Mouse (Mus musculus) gastrocnemius, adult 18-20 months (tissue): ENCODE results near the gene Uqcr10. TPM values are rescaled to one million over a fixed set of nuclear protein-coding genes. Genes with fewer than 3 reads are reported as not detected.

ENCODE experiments used
- DNase-seq: peaks from one replicate; pipeline ENCODE4 v3.0.0; 2021; ENCODE audit warnings: low spot score
- long read RNA-seq, 2 experiments: library from polyadenylated mRNA; stranded (forward); transcript quantifications; one replicate each; pipeline ENCODE4 v2.0.0; 2021
- total RNA-seq, 2 experiments: library from RNA; stranded (reverse); gene quantifications; 2 replicates each; pipeline ENCODE4 v1.2.3; 2021

The Uqcr10 gene
- total RNA-seq = 1,000 to 10,000 TPM in 1 of 2 experiments, 100 to 1,000 TPM in 1; 977 to 1,022 TPM
- long read RNA-seq, experiment 1, transcript Uqcr10-203 (3 exons, 510 nt) = minor isoform, 24 of 635 reads
- long read RNA-seq, experiment 1, transcript Uqcr10-201 (2 exons, 434 nt) = major isoform, 590 of 635 reads
- long read RNA-seq, experiment 1, partial matches to known transcripts = 19 of 635 reads
- long read RNA-seq, experiment 1, other reads (novel, unspliced or antisense) = 2 of 635 reads
- long read RNA-seq, experiment 2, transcript Uqcr10-201 (2 exons, 434 nt) = major isoform, 400 of 441 reads
- long read RNA-seq, experiment 2, transcript Uqcr10-203 (3 exons, 510 nt) = minor isoform, 21 of 441 reads
- long read RNA-seq, experiment 2, partial matches to known transcripts = 0 of 441 reads
- long read RNA-seq, experiment 2, other reads (novel, unspliced or antisense) = 18 of 441 reads

DNA sequence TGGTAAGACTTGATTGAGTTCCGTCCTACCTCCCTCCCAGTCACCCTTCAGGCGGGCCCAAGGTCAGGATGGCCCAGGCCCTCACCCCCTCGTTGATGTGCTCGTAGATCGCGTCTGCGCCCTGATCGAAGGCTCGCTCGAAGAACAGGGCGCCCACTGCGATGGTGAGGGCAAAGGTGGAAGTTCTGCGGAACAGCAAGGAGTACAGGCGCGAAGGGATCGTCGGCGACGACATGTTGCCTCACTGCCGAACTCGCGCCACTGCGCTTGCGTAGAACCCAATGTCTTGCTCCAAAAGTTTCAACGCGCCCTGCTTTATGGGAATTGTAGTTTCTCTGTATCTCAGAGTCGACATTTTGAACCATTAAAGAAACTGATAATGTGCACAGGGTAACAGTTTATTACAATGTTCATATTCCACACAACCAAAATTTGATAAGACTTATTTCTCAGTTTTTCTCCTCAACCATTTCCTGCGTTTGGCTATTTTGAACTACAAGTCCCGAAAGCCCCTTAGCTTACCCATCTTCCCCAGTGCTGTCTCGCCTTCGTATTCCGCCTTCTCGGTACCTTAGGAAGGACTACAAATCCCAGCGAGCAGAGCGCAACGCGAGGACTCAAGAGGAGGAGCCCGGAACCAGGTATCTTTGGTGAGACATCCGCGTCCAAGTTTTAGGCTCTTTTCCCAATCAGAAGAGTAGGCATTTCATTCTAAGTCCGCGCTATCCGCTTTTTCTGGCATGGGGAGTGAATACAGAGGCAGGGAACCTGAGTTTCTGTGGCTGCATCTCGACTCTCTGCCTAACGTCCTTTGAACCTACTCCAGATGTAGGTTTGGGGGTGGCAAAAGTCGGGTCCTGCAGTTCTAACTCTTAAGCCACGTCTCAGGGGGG lies at the start of gene Uqcr10, which contains the start of gene Zmat5:
Uqcr10 (minus strand) TSS at position 271 of the 893 bp plus-strand sequence.
Zmat5 (plus strand) TSS at position 607 of the 893 bp plus-strand sequence.
- DNase-seq = peak; percentile 92

DNA sequence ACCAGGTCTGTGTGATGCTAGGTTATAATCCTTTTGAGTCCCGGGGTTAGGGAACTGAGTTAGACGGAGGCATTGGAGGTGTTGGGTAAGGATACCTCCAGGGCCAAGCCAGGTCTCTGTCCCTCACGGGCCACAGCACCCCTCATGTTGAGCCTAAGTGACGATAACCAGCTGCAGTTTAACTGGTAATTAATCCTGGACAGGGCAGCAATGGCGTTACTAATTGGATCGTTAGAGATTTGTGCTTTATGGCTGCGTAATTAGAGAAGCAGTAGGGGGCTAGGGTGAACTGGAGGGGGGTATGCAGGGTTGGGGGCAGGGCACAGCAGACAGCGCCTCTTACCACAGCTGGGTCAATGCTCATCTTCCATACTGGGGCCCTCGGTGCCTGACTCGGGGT lies 48.7 kb upstream of the Uqcr10 start:
- no peak for DNase-seq

DNA sequence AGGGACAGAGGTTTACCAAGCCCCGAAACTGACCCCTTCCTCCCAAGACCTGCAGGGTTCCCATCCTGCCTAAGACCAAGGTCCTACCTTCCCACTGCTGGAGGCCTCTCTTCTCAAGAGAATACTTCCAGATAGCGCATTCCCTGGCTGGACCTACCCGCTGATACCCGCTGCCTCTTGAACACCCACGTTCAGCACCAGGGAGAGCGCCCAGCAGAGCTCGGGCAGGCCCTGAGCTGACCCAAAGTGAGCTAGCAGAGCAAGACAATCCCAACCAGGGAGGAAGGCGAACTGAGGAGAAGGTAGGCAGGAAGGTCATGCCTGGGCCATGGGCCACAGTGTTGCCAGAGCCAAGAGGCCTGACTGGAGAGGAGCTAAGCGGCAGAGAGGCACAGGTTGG lies 46.1 kb upstream of the Uqcr10 start:
- DNase-seq = peak; percentile 42

DNA sequence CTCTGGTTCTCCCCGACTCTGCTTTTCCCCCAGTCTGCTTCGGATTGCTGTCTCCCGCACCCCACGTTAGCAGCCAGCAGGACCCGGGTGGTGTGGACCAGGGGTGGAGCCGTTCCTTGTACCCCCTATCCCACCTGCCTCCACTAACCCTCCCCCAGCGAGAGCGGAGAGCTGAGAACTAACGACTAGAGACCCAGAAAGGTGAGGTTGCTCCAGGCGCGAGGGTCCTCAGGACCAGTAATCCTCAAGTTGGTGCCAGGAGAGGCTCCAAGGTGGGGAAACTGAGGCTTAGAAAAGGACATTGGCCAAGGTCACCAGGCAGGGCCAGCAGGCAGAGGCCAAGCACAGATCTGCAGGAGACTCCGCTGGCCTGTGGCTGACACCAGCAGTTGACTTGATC lies 43.1 kb upstream of the Uqcr10 start:
- DNase-seq = no peak

DNA sequence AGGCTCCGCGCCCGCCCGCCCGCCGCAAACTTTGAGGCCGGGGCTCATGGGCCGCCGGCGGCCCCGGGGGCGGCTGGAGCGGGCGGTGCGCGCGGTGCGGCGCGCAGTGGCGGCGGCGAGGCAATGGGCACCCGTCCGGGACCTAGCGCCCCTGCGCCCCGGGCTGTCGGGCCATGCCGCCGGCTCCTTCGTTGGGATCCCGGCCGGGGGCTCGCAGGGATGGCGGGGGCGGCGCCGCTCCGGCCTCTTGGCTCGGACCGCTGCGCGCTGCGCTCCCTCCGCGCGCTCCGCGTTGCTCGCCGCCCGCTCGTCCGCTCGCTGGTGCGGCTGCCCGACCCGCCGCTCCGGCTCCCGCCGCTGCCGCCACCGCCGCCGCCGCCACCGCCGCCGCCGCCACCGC lies 42.6 kb upstream of the Uqcr10 start, which contains the start of gene Cabp7:
Cabp7 (minus strand) TSS at position 46 of the 400 bp plus-strand sequence.
- DNase-seq = no peak

DNA sequence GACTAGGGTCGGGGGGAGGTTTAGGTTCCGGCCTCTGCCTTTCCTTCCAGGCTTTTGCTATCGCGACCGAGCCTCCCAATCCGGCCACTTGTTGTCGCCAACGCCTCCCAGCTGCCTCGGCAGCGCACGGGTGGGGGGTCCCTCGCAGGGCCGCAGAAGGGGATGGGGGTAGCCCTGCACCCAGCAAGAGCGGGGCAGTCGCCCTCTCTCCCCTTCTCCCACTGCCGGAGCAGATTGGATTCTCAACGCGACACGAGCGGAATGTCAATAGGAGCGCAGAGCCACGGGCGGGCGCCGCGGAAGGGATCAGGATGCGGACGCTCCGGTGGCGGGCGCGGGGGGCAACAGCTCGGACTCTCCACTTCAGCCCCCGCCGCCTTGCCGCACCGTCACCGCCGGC lies 41.8 kb upstream of the Uqcr10 start:
- DNase-seq = no peak

DNA sequence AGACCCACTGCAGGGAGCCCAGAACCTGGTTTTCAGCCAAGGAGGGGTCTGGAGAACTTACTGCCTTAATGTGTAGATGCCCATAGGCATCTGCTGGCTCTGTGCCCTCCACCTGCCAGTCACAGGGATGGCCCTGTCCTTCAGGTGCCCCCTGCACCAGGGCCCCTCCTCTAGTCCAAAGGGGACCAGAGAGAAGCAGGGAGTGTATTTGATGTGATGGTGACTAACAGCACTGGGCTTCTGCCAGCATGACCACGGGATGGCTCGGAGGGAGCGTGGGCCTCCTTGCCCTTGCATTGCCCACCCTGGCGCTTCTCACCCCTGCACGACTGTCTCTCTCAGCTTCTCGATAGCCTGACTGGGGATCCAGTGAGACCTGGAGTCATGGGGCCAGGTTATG lies 40.5 kb upstream of the Uqcr10 start:
- DNase-seq = no peak

DNA sequence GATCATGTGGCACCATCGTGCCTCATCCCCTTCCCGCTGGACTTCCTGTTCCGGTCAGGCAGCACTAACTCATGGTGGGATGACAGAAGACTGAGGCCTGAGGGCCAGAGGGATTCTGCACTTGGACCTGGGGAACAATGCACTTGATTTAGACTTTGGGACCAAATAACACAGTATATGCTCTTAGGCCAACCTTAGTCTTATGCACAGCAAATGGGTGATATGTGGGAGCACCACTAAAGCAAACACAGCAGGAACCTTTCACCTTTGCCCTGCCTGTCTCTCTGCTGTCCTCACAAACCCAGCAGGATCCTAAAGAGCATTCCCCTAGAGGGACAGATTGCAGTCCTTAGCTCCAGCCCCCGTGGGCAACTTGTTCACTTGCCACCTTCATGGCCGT lies 36.6 kb upstream of the Uqcr10 start:
- DNase-seq = no peak

DNA sequence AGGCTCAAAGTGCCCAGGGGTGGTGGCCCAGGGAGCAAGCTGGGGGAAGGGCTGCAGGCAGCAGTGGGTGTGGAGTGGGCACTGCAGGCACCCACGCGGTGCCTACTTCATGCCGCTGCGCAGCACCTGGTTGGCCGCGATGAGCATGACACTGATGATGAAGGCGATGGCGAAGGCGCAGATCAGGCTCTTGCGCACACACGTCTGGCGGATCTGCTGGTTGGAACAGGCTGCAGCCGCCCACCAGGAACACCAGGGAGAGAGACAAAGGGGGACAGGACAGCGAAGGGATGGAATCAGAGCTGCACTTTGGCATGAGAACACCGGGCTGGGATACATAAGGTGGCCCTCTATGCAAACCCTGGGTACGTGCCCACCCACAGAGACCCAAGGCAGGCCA lies 34.6 kb upstream of the Uqcr10 start:
- no peak for DNase-seq

DNA sequence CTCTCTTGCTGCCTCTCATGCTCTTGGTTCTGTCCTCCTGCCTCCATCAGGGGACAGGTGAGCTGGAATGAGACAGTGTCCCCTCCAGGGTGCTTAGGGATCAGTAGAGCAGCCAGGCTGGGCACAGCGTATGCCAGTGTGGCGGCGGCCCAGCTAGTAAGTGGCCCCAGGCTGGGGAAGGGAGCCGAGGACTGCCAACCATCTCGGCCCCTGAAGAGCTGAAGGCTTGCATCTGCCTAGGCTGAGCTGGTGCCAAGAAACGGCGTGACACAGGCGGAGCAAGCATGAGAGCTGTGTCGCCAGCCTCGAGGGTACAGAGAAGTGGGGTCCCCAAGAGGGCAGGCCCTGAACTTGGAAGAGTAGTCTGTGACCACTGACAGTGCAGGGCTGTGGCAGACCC lies 33.5 kb upstream of the Uqcr10 start:
- no peak for DNase-seq

DNA sequence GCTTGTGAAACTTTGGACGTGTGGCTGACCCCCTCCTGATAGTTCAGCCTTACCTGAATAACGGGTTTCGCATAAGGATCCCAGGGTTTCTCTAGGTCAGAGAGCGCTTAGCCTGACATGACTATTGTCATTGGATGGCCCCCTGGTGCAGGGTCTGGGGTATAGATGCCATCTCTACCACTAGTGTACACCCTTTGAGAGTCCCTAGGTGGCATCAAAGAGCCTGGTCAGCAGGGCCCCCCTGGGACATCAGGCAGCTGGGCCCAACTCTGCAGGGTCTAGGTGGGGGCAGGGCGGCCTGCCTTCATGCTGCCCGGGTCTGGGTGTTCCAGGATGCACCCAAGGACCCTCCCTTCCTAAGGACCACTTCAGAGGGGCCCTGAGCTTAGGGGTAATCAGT lies 32.2 kb upstream of the Uqcr10 start:
- no peak for DNase-seq

DNA sequence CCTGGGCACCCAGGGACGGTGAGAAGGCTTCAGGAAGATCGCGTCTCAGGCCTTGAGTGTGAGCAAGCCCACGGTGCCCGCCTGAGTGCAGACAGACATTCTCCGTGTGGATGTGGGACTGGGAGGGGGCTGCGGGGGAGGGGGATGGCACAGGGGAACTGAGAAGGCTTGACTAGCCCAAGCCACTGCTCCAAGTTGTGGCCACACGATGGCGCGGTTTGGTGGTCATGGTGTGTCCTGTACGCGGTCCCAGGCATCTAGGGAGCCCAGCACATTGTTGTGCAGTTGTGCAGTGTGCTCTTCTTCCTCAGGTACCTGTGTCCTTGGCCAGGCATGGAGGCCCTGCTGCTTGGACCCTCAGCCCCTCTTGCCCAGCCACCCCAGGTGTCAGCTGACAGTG lies 30.0 kb upstream of the Uqcr10 start:
- no peak for DNase-seq

DNA sequence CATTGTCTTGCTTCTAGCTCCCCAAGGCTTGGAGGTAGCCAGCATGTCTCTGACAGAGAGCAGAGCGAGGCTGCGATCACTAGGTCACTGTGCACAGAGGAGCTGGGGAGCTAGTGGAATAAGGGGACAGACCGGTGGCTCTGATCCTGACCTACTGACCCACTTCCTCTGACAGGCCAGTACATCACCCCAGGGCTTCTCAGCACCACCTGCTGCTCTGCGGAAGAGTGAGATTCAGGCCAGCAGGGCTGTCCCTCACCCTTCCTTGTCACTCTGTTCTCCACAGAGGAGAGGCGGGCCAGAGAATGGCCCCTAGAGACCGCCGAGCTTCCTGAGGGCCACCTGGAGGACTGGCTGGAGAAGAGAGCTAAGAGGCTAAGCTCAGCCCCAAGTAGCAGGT lies 27.6 kb upstream of the Uqcr10 start:
- DNase-seq = no peak

DNA sequence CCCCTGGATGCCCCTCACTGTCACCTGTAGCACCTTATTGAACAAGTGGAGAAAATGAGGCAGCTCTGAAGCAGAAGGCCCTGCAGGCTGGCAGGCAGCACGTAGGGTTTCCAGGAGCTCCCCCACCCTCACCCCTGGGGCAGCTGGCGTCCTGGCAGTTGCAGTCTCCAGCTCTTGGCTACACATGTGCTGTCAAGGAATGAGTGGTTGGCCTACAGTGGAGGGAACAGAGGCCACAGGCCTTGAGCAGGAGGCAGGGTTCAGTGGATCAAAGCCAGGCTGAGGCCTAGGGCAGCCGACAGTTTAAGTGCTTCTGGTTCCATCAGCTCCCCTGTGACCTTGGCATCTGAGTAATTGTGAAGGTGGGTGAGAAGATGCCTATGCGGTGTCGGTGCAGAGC lies 26.8 kb upstream of the Uqcr10 start:
- DNase-seq = peak; percentile 10

DNA sequence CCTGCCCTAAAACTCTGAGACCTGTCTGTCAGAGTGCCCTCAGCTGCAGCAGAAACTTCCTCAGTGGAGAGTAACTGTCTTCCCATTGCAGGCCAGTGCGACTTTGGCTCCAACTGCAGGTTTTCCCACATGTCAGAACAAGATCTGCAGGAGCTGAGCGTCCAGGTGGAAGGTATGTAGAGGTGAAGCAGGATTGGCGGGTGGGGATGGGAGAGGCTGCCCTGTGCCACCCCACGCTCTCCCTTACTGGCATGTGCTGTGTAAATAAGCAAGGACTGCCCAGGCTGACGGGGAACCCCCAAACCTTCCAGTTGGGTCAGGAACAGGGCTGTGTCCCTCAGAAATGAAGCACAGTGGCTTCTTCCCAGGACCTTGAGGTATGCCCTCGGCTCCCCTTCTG lies 26.0 kb upstream of the Uqcr10 start:
- no peak for DNase-seq

DNA sequence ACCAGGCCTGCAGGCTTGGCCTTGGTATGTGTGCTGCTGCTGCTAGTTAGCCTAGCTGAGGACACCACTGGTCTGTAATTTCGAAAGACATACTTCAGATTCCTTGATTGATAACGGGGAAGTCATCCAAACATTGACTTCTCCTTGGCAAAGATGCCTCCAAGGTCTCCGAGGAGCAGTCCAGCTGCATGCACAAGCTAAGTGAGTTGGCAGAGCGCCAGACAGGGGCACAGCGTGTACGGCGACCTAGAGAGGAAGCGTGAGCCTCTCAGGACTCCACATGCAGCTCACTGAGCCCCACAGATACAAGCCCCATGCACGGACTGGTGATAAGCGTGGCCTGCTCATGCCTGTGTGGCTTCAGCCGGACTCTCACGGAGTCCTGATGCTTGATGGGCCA lies 25.5 kb upstream of the Uqcr10 start:
- DNase-seq = no peak

DNA sequence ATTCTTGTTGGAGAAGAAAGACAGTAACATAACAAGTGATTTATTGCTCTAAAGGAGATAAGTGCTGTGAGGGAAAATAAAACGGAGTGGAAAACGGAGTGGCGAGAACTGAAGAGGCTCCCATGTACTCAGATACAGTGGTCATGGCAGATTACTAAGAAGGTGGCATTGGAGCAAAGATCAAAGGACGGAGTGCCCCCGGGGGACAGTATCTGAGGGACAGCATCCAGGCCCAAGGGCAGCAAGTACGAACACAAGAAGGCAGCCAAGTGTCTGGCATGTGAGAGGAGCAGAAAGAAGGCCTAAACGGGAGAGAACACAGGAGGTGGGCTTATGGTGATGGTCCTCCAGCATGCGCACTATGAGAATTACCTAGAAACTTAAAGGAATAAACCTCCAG lies 17.6 kb upstream of the Uqcr10 start:
- no peak for DNase-seq

DNA sequence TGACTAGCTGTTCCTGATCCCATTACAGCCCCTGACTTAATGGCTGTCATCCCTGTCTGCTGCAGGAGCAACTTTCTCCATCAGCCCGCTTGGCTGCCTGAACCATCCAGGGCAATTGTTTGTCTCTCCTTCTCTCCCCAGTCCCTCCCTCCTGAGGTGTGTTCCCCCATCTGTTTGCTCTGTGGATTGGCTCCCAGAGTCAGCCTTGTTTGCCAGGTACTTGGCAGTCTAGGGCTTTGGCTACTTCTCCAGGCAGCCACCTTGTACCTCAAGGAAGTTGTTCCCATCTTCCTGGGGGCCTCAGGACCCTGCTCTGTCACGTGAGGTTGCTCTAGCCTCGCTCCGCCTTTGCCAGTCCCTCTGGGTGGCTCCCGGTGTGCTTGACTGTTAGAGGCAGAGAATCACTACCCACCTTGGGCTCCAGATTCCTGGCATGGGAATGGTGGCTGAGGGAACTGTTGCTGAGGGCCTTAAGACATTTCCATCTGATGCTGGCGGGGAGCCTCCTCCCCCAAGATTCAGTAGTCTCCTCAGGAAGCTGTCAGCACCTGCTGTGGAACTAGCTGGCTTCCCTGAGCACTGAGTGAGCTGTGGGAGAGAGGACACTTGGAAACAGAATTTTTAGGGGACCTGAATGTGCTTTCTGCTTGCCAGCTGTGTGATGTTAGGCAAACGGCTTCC lies 16.9 kb upstream of the Uqcr10 start:
- DNase-seq = no peak

DNA sequence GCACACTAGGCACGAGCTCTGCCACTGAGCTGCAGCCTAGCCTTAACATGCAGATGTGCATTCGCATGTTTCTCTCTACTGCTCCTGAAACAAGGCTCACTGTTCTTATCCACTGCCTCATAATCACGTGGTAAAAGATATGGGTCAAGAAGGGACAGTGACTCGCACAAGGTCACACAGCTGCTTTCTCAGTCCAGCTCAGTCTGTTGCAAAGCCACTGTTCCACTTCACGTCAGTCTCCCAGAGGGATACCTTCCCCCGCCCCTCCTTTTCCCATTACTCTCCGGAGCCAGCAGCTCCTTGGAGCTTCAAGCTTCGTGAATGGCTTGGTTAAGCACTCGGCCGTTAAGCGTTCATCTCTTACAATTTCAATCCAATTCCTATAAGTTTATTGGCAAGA lies 16.3 kb upstream of the Uqcr10 start:
- no peak for DNase-seq

DNA sequence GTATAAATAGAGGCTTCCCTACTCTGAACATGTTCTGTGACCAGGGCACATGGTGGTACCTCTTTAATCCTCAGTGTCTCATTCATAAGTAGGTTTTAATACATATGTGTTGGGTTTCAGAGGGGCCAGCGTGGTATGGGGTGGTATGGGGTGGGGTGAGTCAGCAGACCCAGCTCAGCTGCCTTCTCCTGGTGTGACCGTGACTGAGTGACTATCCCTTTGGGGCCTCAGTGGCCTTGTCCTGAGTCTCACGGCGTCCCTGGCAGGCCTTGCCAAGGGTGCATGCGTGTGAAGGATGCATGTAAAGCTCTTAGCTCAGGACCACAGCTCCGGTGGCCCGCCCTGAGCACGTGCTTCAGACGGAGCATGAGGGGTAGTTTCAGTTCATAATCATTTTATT lies 15.8 kb upstream of the Uqcr10 start:
- no peak for DNase-seq

DNA sequence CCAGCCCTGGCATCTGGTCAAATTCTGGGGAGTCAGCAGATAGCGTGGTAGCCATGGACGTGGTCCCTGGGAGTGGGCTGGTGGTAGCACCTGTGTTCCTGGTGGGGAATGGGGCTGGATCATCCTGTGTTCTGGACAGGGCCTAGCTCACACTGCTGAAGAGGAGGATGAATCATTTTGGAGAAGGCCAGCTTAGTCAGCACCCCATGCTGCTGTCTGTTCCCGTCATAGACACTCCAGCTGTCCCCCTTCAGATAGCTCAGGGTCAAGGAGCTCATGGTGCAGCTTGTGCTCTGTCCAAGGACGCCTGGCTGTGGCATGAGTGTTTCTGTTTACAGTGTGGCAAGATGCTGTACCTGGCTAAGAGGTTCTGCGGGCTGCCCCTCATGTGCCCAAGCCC lies 14.4 kb upstream of the Uqcr10 start:
- peak; percentile 14 for DNase-seq
